Mouse (Mus musculus): ENCODE data around the gene Frrs1.

The Frrs1 gene

GRCm38 (mm10) chr3:116848099-116848498, 11.2 kb upstream of the Frrs1 start:
- DNase-seq (ENCODE audit: low spot score), result no peak

DNA sequence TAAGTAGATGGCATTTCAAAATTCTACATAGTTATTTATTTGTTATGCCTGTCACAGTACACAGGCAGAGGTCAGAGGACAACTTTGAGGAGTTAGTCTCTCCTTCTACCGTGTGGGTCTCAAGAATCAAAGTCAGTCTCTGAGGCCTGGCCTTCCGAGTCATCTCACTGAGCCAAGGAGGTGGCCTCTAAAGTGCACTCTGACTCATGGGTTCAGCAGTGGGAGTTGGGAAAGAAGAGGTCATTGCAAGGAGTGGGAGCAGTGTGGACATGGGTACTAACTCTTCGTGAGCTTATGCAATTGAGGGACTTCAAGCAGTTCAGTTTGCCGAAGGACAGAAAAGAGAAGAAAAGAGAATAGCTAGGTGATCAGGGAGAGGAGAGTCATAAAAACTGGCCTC, 10.3 kb upstream of the Frrs1 start:
- no peak for DNase-seq (ENCODE audit: low spot score)

- no peak for DNase-seq (ENCODE audit: low spot score)
Measured at GRCm38 (mm10) chr3:116850376-116850775, 8.9 kb upstream of the Frrs1 start.

DNA sequence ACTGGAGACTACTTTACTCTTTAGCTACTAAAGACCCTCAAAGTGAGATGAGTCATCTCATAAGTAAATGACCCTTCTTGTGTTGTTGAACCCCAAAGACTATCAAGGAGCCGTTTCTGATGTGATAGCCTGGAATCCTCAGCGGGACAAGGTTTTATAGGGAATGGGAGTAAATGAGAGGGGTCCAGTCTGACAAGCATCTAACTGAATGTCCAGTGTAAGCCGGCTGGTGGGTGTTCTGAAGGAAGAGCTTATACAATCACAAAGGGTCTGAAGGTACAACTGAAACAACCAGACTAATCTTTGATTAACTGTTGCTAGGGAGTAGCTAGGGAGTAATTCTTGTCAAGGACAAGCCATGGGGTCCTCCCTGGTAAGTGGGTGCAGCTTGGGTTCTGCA, 6.8 kb upstream of the Frrs1 start:
- DNase-seq (ENCODE audit: low spot score), result no peak

DNA sequence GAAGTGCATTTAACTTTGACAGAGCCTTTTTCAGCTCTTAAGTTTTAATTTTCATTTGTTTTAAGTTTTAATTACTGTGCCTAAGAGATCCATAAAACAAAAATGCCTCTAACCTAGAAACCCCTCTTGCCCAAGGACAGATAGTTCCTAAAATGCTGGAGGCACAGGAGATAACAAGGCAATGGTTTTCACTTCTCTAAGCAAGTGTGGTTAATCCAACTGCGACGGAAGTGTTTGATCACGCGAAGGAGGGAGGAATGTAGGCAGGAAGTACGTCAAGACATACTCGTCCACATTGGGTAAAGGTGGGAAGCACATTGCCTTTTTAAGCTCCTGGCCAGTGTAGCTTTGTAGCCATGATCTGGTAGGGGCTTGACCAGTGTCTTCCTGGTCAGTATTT, 1.7 kb upstream of the Frrs1 start:
- DNase-seq (ENCODE audit: low spot score), result no peak

- DNase-seq (ENCODE audit: low spot score), result no peak
Measured at GRCm38 (mm10) chr3:116859752-116860151, 488 bp downstream of the Frrs1 start.

DNA sequence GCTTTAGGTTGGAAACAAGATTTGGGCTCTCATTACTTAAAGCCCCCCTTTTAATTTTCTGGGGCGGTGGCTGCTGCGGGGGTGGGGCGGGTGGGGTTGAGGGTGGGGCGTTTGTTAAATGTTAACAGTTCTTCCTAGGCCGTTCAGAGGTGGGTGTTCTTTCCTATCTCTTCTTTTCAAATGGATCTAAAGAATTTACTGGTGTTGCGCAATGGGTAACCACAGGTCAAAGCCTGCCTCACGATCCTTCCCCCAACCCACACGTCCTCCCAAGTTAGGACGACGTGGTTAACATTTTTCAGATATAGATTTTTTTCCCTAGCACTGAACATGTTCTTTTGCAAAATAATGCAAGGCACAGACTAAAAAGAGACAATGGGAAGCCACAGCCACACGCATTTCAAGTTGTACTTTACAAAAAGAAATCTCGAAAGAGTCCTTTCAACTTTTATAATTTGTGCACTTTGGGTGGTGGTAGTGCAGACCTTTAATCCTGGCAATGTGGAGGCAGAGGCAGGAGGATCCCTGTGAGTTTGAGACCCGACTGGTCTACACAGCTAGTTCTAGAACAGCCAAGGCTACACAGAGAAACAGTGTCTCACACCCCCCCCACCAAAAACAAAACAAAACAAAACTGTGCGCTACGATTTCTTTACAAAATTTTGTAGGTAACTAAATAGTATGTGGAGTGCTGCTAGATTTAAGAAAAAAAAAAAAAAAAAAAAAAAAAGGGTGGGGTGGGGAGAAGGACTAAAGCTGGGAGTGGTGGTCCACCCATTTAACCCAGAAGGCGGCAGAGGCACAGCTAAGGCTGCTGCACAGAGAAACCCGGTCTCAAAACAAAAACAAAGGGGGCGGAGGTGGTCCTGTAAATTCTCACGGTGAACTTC, 1.3 kb downstream of the Frrs1 start:
- no peak for DNase-seq (ENCODE audit: low spot score)

GRCm38 (mm10) chr3:116861223-116861539, 1.9 kb downstream of the Frrs1 start:
- DNase-seq (ENCODE audit: low spot score), result no peak

DNA sequence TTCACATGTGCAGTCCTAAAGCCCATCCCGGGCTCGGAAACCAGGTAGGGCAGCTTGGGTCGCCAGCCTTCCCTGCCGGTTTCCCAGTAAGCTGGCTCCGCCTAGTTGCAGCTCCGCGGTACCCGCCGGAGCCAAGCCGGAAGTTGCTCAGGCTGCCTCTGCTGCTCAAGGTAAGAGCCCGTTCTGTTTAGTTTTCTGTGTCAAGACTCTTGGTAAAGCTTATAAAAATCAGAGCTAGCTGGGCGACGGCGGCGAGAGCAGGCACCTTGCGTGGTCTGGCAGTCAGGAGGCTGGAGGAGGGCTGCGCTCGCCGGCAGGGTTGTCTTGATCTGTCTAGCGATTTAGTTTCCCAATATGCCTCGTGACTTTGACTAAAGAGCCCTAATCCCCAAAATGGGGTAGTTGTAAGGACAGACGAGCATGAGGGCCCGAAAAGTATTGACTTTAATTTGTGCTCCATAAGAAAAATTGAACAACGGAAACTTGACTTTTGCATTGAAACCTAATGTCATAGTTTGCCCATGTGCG, 2.3 kb downstream of the Frrs1 start:
- DNase-seq (ENCODE audit: low spot score), result peak; percentile 75

GRCm38 (mm10) chr3:116862621-116863020, 3.4 kb downstream of the Frrs1 start:
- DNase-seq (ENCODE audit: low spot score), result no peak

DNA sequence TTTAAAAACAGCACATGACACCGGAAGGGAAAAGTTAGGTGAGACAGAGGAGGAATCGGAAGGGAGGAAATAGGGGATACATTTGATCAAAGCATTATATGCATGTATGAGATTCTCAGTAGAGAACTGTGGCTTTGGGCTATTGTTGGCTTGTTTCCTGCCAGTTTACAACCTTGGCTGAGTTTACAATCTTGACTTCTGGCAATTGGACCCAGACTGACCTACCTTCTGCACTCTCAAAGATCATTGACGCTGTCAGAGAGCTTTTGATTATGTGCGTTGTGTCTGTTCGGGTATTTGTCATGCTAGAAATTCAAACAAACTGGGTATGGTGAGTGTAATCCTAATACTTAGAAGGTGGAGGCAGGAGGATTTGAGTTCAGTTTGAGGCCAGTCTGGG, 5.2 kb downstream of the Frrs1 start:
- no peak for DNase-seq (ENCODE audit: low spot score)

- DNase-seq (ENCODE audit: low spot score), result no peak
Measured at GRCm38 (mm10) chr3:116865199-116865636, 6.0 kb downstream of the Frrs1 start.

- DNase-seq (ENCODE audit: low spot score), result no peak
Measured at GRCm38 (mm10) chr3:116870372-116870771, 11.1 kb downstream of the Frrs1 start.

- no peak for DNase-seq (ENCODE audit: low spot score)
Measured at GRCm38 (mm10) chr3:116882221-116882960, 23.1 kb downstream of the Frrs1 start.

- DNase-seq (ENCODE audit: low spot score), result no peak
Measured at GRCm38 (mm10) chr3:116884941-116885340, 25.7 kb downstream of the Frrs1 start.

GRCm38 (mm10) chr3:116889358-116889757, 30.1 kb downstream of the Frrs1 start:
- DNase-seq (ENCODE audit: low spot score), result no peak

DNA sequence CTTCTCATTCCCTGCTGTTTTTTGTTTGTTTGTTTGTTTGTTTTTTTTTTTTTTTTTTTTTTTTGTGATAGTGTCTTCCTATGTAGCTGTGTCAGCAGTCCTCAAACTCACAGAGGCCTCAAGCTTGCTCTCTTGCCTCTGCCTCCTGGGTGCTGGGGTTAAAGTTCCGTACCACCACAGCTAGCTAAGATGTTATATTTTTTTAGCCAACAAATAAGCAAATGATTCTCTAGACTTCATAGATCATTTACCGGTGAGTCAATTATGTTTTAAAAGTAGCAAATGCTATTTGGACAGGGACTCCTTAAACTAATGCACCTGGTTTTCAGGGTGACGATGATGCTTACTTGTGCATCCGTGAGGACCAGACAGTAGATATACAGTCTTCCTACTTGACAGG, 31.3 kb downstream of the Frrs1 start:
- DNase-seq (ENCODE audit: low spot score), result no peak

- no peak for DNase-seq (ENCODE audit: low spot score)
Measured at GRCm38 (mm10) chr3:116891436-116892205, 32.4 kb downstream of the Frrs1 start.

DNA sequence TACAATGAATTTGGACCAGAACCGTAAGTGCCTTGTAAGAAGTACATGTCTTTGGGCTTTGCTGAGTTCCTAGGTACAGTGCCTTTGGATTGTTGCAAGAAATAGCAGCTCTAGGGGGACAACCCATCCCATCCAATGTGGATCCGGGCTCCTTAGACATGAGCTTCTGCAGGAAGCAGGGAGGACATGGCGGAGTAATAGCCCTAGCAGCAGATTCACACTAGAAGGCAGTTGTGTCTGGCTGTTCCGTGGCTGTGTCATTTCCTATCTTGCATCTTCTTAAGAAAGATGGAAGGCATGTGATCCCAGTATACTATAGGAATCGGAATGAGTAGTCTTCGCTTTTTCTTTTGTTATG, 32.9 kb downstream of the Frrs1 start:
- no peak for DNase-seq (ENCODE audit: low spot score)

GRCm38 (mm10) chr3:116892872-116893271, 33.6 kb downstream of the Frrs1 start:
- DNase-seq (ENCODE audit: low spot score), result peak; percentile 10

- DNase-seq (ENCODE audit: low spot score), result peak; percentile 79
Measured at GRCm38 (mm10) chr3:116904158-116904557, 44.9 kb downstream of the Frrs1 start.

DNA sequence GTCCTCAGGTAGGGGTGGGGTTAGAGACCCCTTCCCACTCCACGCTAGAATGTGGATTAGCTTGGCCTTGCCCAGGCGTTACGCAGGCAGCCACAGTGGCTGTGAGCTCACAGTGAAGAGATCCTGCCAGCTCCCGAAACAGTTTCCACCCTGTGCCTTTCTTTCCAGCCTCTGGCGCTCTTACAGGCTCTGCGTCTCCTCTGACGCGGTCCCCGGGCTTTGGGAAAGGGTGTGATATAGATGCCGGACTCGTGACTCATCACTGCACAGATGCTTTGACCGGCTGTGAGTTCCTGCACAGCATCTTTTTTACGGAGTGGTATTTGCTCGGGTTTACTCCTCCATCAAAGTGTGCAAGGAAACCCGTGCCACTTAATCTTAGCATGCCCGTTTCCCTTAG, 46.6 kb downstream of the Frrs1 start:
- no peak for DNase-seq (ENCODE audit: low spot score)

DNA sequence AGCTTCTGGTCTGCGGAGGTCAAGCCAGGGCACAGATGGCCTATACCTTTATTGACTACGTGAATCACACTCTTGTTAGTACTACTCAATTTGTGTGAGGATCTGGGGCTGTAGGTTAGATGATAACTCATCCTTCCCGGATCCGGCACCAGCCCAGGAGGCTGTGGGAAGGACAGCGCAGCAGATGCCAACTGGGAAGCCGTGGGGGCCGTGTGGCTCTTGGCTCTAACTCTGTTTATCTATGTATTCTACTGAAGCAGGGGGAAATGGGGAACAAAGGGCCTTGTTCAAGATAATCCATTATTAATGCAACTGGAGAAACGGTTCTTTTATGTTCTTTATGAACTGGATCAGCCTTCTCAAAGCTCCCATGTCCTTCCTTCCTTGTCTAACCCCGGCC, 47.3 kb downstream of the Frrs1 start:
- no peak for DNase-seq (ENCODE audit: low spot score)

Measured in embryo, embryonic 10 days (tissue).